Mouse (Mus musculus): ENCODE data around the gene Myh10. TPM values are rescaled to one million over a fixed set of nuclear protein-coding genes. Genes with fewer than 3 reads are reported as not detected.

The Myh10 gene
- polyA plus RNA-seq, 1 experiment = 20.9 TPM

- H3K4me2 ChIP-seq (ENCODE audit: low read depth) = no peak overlapping the region
- no peaks in the 10 kb centered on the region for H3K79me2 ChIP-seq (ENCODE audit: control insufficient read depth, insufficient read depth)
- TF ChIP-seq MYOG (IDR thresholded peaks at IDR 0.05; ENCODE audit: control insufficient read depth in 1 of 3, insufficient read depth in 1 of 3, insufficient read length in 2 of 3, low read depth in 2 of 3) (no peak), E2F4 (IDR thresholded peaks at IDR 0.05; ENCODE audit: insufficient read depth) (no peak), USF1 (IDR thresholded peaks at IDR 0.05; ENCODE audit: low read depth) (no peak), TCF3 (IDR thresholded peaks at IDR 0.05; ENCODE audit: insufficient read length, low read depth) (no peak), REST (IDR thresholded peaks at IDR 0.05; ENCODE audit: insufficient read depth, insufficient read length) (no peak), POLR2A (IDR thresholded peaks at IDR 0.05; ENCODE audit: insufficient read length, low read depth) (no peak), MAX (IDR thresholded peaks at IDR 0.05; ENCODE audit: low read depth) (no peak), MYOD1 (IDR thresholded peaks at IDR 0.05; ENCODE audit: control insufficient read depth in 1 of 3, insufficient read length in 2 of 3, low read depth in 2 of 3) (no peak), CEBPB (IDR thresholded peaks at IDR 0.05; ENCODE audit: insufficient read depth, poor library complexity, severe bottlenecking) (no peak), TCF12 (IDR thresholded peaks at IDR 0.05; ENCODE audit: insufficient read depth, poor library complexity, severe bottlenecking) (no peak), POLR2AphosphoS2 (IDR thresholded peaks at IDR 0.05; ENCODE audit: insufficient read length, low read depth) (no peak), SRF (IDR thresholded peaks at IDR 0.05; ENCODE audit: control insufficient read depth, insufficient read length, low read depth) (no peak)
- no peaks in the 10 kb centered on the region for H3K27me3 ChIP-seq (ENCODE audit: control insufficient read depth, insufficient read depth, insufficient read length)
- H3ac ChIP-seq (ENCODE audit: control insufficient read depth, insufficient read length) = no peak overlapping the region
- H3K36me3 ChIP-seq (ENCODE audit: control insufficient read depth, insufficient read depth) = peaks cover 26% of the 10 kb centered on the region
- no peak overlapping the region for H3K4me3 ChIP-seq
Measured at GRCm38 (mm10) chr11:68805148-68805547, 113.8 kb downstream of the Myh10 start.

DNA sequence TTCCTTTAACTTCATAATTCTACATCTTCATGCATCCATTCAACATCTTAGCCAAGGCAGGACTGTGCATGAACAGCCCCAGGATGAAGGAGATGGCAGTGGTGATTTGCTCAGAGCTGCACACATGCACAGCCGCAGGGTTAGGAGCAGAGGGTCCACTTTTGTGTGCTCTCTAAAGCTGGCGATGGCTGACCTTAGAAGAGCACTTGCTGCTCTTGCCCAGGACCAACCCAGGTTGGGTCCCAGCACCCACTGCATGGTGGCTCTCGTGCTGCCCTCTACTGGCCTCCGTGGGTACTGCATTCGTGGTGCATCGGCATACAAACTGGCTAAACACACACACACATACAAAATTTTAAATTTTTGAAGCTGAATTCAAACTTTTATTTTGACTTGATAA lies 116.4 kb downstream of the Myh10 start:
- TF ChIP-seq E2F4 (IDR thresholded peaks at IDR 0.05; ENCODE audit: insufficient read depth) = no peak
- Histone ChIP-seq H3K4me2 (ENCODE audit: low read depth) (no peak overlapping the region), H3K27me3 (ENCODE audit: control insufficient read depth, insufficient read depth, insufficient read length) (no peaks in the 10 kb centered on the region), H3K79me2 (ENCODE audit: control insufficient read depth, insufficient read depth) (no peaks in the 10 kb centered on the region), H3ac (ENCODE audit: control insufficient read depth, insufficient read length) (no peak overlapping the region), H3K36me3 (ENCODE audit: control insufficient read depth, insufficient read depth) (peaks cover 15% of the 10 kb centered on the region), H3K4me3 (no peak overlapping the region)

GRCm38 (mm10) chr11:68811881-68812577 lies 120.7 kb downstream of the Myh10 start:
- Histone ChIP-seq H3ac (ENCODE audit: control insufficient read depth, insufficient read length) (no peak overlapping the region), H3K4me3 (no peak overlapping the region), H3K36me3 (ENCODE audit: control insufficient read depth, insufficient read depth) (peaks cover 13% of the 10 kb centered on the region), H3K79me2 (ENCODE audit: control insufficient read depth, insufficient read depth) (no peaks in the 10 kb centered on the region), H3K27me3 (ENCODE audit: control insufficient read depth, insufficient read depth, insufficient read length) (no peaks in the 10 kb centered on the region), H3K4me2 (ENCODE audit: low read depth) (no peak overlapping the region)
- TF ChIP-seq POLR2AphosphoS2 (IDR thresholded peaks at IDR 0.05; ENCODE audit: insufficient read length, low read depth) (no peak), MYOD1 (IDR thresholded peaks at IDR 0.05; ENCODE audit: control insufficient read depth in 1 of 3, insufficient read length in 2 of 3, low read depth in 2 of 3) (no peak), MYOG (IDR thresholded peaks at IDR 0.05; ENCODE audit: control insufficient read depth in 1 of 3, insufficient read depth in 1 of 3, insufficient read length in 2 of 3, low read depth in 2 of 3) (no peak), MAX (IDR thresholded peaks at IDR 0.05; ENCODE audit: low read depth) (no peak), REST (IDR thresholded peaks at IDR 0.05; ENCODE audit: insufficient read depth, insufficient read length) (no peak), SRF (IDR thresholded peaks at IDR 0.05; ENCODE audit: control insufficient read depth, insufficient read length, low read depth) (no peak), POLR2A (IDR thresholded peaks at IDR 0.05; ENCODE audit: insufficient read length, low read depth) (no peak), TCF12 (IDR thresholded peaks at IDR 0.05; ENCODE audit: insufficient read depth, poor library complexity, severe bottlenecking) (no peak), CEBPB (IDR thresholded peaks at IDR 0.05; ENCODE audit: insufficient read depth, poor library complexity, severe bottlenecking) (no peak), E2F4 (IDR thresholded peaks at IDR 0.05; ENCODE audit: insufficient read depth) (no peak), USF1 (IDR thresholded peaks at IDR 0.05; ENCODE audit: low read depth) (no peak), TCF3 (IDR thresholded peaks at IDR 0.05; ENCODE audit: insufficient read length, low read depth) (no peak)

DNA sequence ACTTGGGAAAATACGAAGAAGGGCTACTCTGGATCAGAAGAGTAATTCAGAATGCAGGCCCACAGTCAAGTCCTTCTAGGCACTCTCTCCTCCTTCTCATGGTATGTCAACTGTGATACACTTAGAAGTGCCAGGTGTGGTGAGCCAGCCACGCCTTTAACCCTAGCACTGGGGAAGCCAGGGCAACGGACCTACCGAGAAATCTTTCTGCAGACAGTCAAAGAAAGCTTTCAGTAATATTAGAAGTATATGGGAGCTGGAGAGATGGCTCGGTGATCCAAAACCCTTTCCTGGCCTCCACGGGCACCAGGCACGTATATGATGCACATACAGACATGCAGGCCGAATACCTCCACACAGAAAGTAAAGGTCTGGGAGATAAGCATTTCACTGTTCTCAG lies 127.1 kb downstream of the Myh10 start:
- Histone ChIP-seq H3K79me2 (ENCODE audit: control insufficient read depth, insufficient read depth) (no peaks in the 10 kb centered on the region), H3K4me2 (ENCODE audit: low read depth) (no peak overlapping the region), H3K36me3 (ENCODE audit: control insufficient read depth, insufficient read depth) (peaks cover 16% of the 10 kb centered on the region), H3K4me3 (no peak overlapping the region), H3ac (ENCODE audit: control insufficient read depth, insufficient read length) (no peak overlapping the region), H3K27me3 (ENCODE audit: control insufficient read depth, insufficient read depth, insufficient read length) (no peaks in the 10 kb centered on the region)
- TF ChIP-seq POLR2AphosphoS2 (IDR thresholded peaks at IDR 0.05; ENCODE audit: insufficient read length, low read depth) (no peak), E2F4 (IDR thresholded peaks at IDR 0.05; ENCODE audit: insufficient read depth) (no peak), USF1 (IDR thresholded peaks at IDR 0.05; ENCODE audit: low read depth) (no peak), MAX (IDR thresholded peaks at IDR 0.05; ENCODE audit: low read depth) (no peak), POLR2A (IDR thresholded peaks at IDR 0.05; ENCODE audit: insufficient read length, low read depth) (no peak), SRF (IDR thresholded peaks at IDR 0.05; ENCODE audit: control insufficient read depth, insufficient read length, low read depth) (no peak), REST (IDR thresholded peaks at IDR 0.05; ENCODE audit: insufficient read depth, insufficient read length) (no peak), CEBPB (IDR thresholded peaks at IDR 0.05; ENCODE audit: insufficient read depth, poor library complexity, severe bottlenecking) (no peak), MYOD1 (IDR thresholded peaks at IDR 0.05; ENCODE audit: control insufficient read depth in 1 of 3, insufficient read length in 2 of 3, low read depth in 2 of 3) (no peak), TCF3 (IDR thresholded peaks at IDR 0.05; ENCODE audit: insufficient read length, low read depth) (no peak), TCF12 (IDR thresholded peaks at IDR 0.05; ENCODE audit: insufficient read depth, poor library complexity, severe bottlenecking) (no peak)

Data from myocyte (in vitro differentiated cells).